Mouse (Mus musculus): Measurements from ENCODE around the gene Mast3.

Gene Mast3

DNA sequence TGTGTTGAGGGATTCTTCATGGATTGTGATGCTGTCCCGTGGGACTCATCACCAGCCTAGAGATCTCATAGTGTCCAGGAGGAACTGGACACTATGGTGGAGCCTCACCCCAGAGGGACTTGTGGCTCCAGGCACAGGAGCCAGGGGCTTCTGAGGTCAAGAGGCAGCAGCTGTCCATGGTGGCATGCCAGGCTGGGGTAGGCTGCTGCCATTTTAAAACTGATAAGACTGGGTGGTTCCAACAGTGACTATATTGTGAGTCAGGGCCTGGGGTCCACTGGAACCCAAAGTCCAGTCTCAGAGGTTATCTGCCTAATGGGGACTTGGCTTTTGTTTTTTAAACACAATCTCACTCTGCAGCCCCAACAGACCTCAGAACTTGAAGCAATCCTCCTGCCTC lies 3.0 kb downstream of the Mast3 start:
- DNase-seq: no peak

DNA sequence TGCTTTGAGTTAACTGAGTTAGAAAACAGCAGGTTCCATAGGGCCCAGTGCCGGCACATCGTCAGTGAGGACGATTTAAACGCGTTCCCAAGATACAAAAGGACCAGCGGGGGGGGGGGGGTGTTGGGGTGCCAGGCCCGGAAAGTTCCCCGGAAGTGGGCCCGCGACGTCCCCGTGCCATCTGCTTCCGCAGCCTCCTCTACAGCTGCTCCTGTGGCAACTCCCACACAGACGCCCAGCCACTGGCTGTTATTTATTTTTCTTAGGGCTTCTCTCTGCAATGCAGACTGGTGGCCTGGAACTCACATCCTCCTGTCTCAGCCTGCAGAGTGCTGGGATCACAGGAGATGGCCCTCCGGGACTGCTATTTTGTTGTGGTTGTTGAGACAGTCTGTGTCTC lies 3.7 kb downstream of the Mast3 start:
- no peak for DNase-seq

GRCm38 (mm10) chr8:70800648-70801047 lies 4.2 kb downstream of the Mast3 start:
- DNase-seq: no peak

- peak; percentile 72 for DNase-seq
These were observed 6.6 kb downstream of the Mast3 start for GRCm38 (mm10) chr8:70798281-70798680.

GRCm38 (mm10) chr8:70797081-70798070 lies 7.5 kb downstream of the Mast3 start:
- DNase-seq: peak; percentile 94

- DNase-seq: no peak
These were observed 8.3 kb downstream of the Mast3 start for GRCm38 (mm10) chr8:70796403-70797080.

DNA sequence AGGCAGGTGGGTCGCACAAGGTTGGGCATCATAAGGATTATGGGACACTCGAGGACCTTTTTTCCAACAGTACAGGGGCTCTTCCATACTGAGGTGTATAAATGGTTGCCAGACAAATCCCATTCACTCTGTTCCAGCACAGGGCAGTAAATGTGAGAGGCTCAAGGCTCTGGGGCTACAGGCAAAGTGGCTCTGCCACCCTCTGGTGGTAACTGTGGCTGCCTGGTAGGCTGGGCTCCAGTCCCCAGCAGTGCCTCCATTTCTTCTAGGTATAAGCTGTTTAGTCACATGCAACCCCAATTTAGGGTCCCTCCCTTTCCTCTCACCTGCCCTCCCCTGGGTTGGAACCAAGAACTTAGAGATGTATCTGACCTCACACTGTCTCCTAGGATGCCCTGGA lies 9.5 kb downstream of the Mast3 start:
- DNase-seq: no peak

GRCm38 (mm10) chr8:70794215-70794614 lies 10.6 kb downstream of the Mast3 start:
- no peak for DNase-seq

DNA sequence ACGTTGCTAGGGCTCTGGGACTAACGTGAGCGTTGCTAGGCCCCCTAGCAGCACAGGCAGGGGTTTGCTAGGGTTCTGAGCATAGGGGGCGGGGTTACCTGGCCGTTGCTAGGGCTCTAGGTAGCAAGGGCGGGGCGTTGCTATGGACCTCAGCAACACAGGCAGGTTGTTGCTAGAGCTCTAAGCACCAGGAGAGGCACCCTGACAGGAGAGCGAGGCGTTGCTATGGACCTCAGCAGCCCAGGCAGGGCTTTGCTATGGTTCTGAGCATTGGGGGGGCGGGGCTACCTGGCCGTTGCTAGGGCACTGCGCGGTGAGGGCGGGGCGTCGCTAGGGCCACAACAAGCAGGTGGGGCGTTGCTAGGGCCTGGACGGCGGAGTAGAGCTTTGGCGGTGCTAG lies 12.2 kb downstream of the Mast3 start:
- peak; percentile 92 for DNase-seq

- peak; percentile 98 for DNase-seq
These were observed 12.7 kb downstream of the Mast3 start for GRCm38 (mm10) chr8:70791975-70792691.

- DNase-seq: no peak
These were observed 13.6 kb downstream of the Mast3 start for GRCm38 (mm10) chr8:70791294-70791701.

DNA sequence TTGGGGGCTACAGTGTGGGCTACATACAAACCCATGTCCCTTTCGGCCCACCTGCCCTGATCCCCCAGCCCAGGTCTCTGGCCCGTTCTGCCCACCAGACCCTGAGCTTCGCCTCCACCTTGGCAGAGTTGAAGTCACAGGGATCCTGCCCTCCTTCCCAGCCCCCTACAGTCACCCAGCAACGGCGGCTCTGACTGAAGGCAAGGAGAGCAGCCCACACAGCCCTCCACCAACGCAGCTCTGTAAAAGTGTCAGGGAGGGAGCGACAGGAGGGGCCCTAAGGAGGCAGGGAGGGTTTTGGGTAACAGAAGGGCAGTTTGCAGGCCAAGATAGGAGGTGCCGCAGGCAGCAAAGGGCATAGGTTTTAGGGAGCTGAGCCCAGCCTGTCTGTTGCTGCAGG lies 14.0 kb downstream of the Mast3 start:
- DNase-seq: no peak

DNA sequence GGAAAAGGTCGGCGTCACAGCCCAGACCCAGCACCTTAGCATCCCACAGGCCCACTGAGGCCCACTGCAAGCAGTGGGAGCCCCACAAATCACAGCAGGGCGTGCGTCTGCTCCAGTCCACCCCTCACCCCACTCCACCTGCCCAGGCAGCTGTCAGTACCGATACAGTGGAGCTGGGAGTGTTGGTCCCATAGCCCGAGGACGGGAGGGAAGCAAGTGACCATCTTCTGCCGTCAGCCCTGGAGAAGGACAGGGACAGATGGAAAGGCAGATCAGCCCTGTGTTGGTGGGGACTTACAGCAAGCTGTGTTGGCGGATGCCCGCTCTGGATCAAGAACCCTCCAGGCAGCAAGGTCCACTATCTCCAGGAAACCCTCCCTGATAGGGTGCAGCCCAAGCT lies 15.8 kb downstream of the Mast3 start:
- no peak for DNase-seq

DNA sequence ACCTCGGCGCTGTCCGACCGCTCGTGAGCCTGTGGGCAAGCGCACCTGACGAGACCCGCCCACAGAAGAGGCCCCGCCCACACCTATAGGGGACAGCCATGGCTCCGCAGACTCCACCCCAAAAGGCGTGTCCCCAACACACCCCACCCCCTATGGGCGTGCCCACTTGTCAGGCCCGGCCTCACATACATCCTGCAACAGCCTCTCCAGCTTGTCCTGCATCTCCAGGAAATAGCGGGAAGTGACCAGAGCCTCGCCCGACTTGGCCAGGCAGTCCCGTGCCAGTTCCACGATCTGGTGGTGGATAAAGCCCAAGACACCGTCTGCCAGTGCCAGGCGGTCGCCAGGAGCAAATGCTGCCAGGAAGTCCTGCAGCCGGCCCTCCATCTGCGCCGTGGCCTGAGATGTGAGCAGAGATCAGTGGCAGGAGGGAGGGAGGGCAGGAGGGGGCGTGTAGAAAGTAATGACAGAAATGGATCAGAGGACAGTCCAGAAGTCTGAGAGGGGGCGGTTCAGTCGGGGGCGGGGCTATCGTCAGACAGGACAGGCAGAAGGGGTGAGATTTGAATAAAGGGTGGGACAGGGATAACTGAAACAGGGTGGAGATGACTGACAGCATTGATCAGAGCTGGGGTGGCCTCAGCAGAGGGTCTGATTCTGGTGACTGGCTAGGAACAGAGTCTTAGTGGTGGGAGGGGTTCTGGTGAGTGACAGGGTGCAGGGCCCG lies 16.8 kb downstream of the Mast3 start:
- peak; percentile 61 for DNase-seq

DNA sequence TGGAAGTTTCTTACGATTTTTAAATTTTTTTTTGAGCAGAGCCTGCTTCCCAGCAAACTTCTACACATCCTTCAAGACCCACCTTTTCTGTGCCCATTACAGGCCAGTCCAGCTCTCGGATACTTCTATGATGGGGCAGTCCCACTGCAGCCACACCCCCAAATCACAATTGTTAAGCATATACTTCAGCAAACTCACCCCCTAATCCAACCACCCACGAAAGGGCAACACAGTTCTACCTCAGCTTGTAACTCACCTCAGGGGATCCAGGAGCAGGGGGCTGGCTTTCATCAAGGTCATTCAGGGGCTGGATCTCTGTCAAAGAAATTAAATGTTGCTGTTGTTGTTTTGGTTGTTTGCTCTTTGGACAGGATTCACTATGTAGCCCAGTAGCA lies 17.8 kb downstream of the Mast3 start:
- no peak for DNase-seq

- no peak for DNase-seq
These were observed 18.4 kb downstream of the Mast3 start for GRCm38 (mm10) chr8:70786291-70787050.

DNA sequence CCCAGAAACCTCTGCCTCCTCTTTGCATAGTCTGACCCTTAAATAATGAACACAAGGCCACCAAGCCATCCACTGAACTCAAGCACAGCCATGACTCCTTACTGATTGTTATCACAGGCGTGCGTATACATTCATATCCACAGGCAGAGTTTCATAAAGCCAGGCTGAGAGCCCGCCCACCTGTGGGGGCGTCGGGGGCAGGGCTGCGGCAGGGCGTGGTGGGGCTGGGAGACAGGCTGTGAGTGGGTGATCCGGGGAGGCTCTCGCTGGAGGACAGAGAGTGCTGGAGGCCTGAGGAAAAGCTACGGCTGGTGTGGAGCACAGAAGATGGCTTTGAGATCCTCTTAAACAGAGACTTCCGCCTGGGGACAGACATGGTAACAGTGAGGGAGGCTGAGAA lies 24.8 kb downstream of the Mast3 start:
- DNase-seq: no peak

DNA sequence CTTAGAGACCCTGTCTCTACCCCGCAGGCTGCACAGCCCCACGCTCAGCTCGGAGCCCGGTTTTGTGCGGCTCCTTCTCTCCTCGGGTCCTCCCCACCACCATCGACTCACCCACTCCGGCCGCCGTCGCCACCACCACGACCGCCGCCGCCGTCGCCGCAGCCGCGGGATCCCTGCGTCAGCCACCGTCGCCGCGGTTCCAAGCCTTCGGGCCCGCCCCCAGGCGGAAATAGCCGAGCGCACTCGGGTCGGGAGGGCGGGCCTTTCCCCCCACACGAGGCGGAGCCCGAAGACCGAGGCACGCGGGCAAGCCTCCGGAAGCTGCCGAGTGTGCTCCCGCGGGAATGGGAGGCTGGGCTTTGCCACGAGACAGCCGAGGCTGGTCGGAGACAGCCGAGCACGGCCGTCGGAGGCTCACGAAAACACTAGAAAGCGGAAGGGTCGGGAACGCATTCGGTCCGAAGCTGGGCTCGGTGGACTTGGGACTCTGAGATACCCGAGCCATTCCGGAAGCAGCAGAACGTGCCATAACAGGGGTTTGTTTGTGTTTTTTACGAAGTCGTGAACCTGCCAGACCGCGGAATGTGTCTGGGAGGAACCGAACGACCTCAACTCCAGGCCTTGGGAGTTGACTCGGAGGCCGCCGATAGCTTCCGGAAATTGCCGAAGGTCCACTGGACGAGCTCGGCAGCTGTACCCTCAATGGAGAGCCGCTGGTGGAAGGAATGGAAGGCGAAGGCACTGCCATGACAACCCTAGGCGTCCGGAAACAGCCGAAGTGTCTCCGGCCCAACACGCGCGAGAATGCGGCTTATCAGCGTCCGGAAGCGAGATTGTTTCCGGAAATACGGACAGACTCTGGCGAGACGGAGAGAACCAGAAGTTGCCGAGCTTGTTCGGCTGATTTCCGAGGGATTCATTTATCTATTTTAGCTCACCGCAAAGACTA lies 28.1 kb downstream of the Mast3 start, which contains the start of gene Pik3r2:
TSS of gene Pik3r2 (minus strand) at position 218 of the 949 bp plus-strand sequence.
- DNase-seq: peak; percentile 98

- DNase-seq: no peak
These were observed 28.9 kb downstream of the Mast3 start for GRCm38 (mm10) chr8:70775851-70776495.

DNA sequence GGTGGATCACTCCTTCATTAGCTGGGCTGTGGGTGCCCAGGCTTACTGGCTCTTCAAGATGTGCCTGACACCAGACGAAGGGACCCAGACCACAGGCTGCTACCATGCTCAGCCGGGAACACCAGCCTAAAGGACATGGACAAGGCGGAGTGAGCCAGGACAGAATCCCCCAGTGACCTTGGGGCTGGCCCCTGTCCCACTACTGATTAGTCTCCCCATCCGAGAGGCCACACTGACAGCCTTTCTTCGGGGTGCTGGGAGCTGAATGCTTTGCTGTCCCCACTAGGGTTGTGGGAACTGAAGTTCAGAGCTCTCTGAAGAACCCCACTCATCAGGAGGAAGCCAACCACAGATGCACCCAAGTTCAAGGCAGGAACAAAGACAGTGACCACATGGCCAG lies 29.6 kb downstream of the Mast3 start:
- no peak for DNase-seq

Data from kidney, postnatal 14 days (tissue).